Mouse (Mus musculus) liver, embryonic 15.5 days (tissue): ENCODE data around the gene Mcrs1. TPM values are rescaled to one million over a fixed set of nuclear protein-coding genes. Genes with fewer than 3 reads are reported as not detected.
"Not testable (repeated sequence)": the region's sequence is repeated elsewhere in the genome, so short reads cannot be mapped to it uniquely, and the experiment has no call there.

Experiments
- ATAC-seq: fragments of 200-750 bp; cut with Nextera tagmentation; 2 replicates; pipeline ENCODE4 v1.8.0; 2017; ENCODE audit warnings: moderate number of reproducible peaks, mild to moderate bottlenecking, moderate library complexity; ENCODE audit not compliant: insufficient read depth
- H3K27ac ChIP-seq: fragments of 300-500 bp; sonication (generic); replicated peaks from 2 replicates; pipeline ENCODE4 v1.5.1; 2015; ENCODE audit warnings: mild to moderate bottlenecking, inconsistent platforms
- H3K27me3 ChIP-seq: fragments of 300-500 bp; sonication (generic); 2 replicates; pipeline ENCODE4 v1.6.1; 2015; ENCODE audit warnings: mild to moderate bottlenecking, inconsistent platforms
- H3K36me3 ChIP-seq: fragments of 300-500 bp; sonication (generic); replicated peaks from 2 replicates; pipeline ENCODE4 v1.6.1; 2015; ENCODE audit warnings: moderate library complexity, mild to moderate bottlenecking, inconsistent platforms
- H3K4me1 ChIP-seq: fragments of 300-500 bp; sonication (generic); replicated peaks from 2 replicates; pipeline ENCODE4 v1.6.1; 2015; ENCODE audit warnings: inconsistent platforms
- H3K4me2 ChIP-seq: fragments of 300-500 bp; sonication (generic); 2 replicates; pipeline ENCODE4 v1.6.1; 2015; ENCODE audit warnings: moderate library complexity, mild to moderate bottlenecking, inconsistent platforms
- H3K4me3 ChIP-seq: fragments of 300-500 bp; sonication (generic); replicated peaks from 2 replicates; pipeline ENCODE4 v1.5.1; 2015; ENCODE audit warnings: mild to moderate bottlenecking, inconsistent platforms
- H3K9ac ChIP-seq: fragments of 300-500 bp; sonication (generic); 2 replicates; pipeline ENCODE4 v1.6.1; 2015; ENCODE audit warnings: moderate library complexity, mild to moderate bottlenecking, inconsistent platforms
- H3K9me3 ChIP-seq: fragments of 300-500 bp; sonication (generic); replicated peaks from 2 replicates; pipeline ENCODE4 v1.6.1; 2016; ENCODE audit warnings: inconsistent platforms
- WGBS: fragments of 180-500 bp; shearing (Covaris S2); methylation state at CpG from one replicate; pipeline ENCODE4 v1.1.7; 2015; ENCODE audit warnings: mixed read lengths; ENCODE audit not compliant: insufficient replicate concordance; 5-methylcytosine and 5-hydroxymethylcytosine counted together
- polyA plus RNA-seq: library from polyadenylated mRNA; unstranded; fragments of >200 nt; fragmentation: Nextera tagmentation; extraction: Ambion mirVana; gene quantifications from 2 replicates; pipeline ENCODE4 v1.2.1, GENCODE M21; 2015

The Mcrs1 gene
- polyA plus RNA-seq, 1 experiment from 2014 or later: 42.8 TPM

DNA sequence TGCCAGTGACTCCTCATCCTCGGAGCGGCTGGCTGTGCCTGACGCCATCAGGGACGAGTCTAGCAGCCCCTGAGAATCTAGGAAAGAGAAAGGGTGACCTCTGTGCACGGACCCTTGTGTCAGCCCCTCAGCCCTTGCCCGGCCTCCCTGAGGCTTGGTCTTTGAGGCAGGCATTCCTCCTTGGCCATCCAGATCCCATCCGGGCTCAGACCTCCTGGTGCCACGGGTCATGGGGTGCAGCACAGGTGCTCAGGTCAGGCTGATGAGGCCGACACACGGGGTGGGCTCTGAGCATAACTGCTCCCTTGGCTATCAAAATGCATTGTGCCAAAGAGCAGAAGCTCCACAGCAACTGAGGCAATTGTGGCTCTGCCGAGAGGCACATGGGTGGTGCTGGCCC, 1.8 kb downstream of the Mcrs1 start:
- no peak for ATAC-seq
- Histone ChIP-seq H3K9ac (no peak overlapping the region), H3K4me2 (no peak overlapping the region)

DNA sequence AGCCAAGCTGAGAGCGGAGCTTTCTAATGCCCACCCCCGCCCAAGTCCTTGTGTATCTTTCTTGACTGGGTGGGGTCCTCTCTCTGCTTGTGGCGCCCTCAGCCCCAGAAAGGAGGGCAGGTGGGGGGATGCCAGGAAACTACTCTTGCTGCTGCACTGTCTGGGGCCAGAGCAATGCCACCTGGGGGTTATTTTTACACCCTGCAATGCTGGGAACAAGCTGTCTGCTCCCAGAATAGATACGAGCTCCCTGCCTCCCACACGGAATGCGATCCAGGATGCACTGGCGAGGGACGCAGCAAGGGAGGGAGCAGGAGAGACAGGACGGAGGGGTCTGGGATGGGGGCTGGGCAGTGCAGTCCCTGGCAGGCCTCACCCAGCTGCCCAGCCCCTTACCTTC, 2.8 kb downstream of the Mcrs1 start:
- Histone ChIP-seq H3K27me3 (no peaks in the 10 kb centered on the region), H3K4me3 (no peak overlapping the region), H3K9ac (no peak overlapping the region), H3K4me2 (no peak overlapping the region), H3K36me3 (peaks cover 45% of the 10 kb centered on the region), H3K9me3 (no peaks in the 10 kb centered on the region), H3K27ac (no peak overlapping the region), H3K4me1 (peaks cover 21% of the 10 kb centered on the region)
- ATAC-seq: no peak
- 85% methylated on average over 9 of the region's 9 CpGs for WGBS

More for the DNA sequence above, 1.8 kb downstream of the Mcrs1 start:
- no peaks in the 10 kb centered on the region for H3K9me3 ChIP-seq
- H3K4me3 ChIP-seq: no peak overlapping the region
- H3K27ac ChIP-seq: no peak overlapping the region
- H3K36me3 ChIP-seq: peaks cover 35% of the 10 kb centered on the region
- H3K4me1 ChIP-seq: peaks cover 30% of the 10 kb centered on the region
- 82% methylated on average over 11 of the region's 11 CpGs for WGBS
- no peaks in the 10 kb centered on the region for H3K27me3 ChIP-seq

DNA sequence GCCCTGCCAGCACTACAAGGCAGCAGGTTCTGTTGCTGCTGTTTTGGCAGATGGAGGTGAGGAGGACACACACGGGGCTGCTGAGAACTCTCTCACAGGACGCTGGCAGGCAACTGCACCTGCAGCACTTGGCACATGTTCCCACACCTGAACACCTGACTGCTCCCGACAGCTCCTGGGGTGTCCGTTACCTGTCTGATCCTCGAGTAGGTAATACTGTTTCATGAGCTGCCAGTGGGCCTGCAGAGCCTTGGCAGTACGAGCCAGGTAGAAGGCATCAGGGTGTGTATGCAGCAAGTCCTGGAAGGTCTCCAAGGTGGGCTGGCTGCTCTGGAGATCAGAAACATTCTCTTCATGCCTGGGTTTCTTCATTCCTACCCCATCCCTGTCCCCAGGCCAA, 5.0 kb downstream of the Mcrs1 start:
- peaks cover 59% of the 10 kb centered on the region for H3K36me3 ChIP-seq
- WGBS: 83% methylated on average over 6 of the region's 6 CpGs

DNA sequence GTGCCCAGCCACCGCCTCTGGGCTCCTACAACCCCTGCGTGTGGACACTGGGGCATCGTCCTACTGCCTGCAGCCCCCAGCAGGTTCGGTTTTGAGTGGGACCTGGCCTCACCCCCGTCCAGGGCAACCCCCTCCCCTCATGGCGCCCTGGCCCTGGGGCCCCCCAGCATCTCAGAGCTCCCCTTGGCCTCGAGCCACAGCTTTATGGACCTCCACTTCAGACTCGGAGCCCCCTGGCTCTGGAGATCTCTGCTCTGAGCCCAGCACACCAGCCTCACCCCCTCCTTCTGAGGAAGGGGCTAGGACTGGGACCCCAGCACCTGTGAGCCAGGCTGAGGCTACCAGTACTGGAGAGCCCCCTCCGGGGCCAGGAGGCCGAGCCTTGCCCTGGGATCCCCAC, 9.7 kb downstream of the Mcrs1 start:
- Histone ChIP-seq H3K27ac (no peak overlapping the region), H3K36me3 (peaks cover 45% of the 10 kb centered on the region), H3K4me2 (no peak overlapping the region), H3K4me1 (no peaks in the 10 kb centered on the region), H3K9me3 (no peaks in the 10 kb centered on the region), H3K4me3 (no peak overlapping the region), H3K27me3 (no peaks in the 10 kb centered on the region), H3K9ac (no peak overlapping the region)
- WGBS: 79% methylated on average over 10 of the region's 10 CpGs
- ATAC-seq: no peak

More for the DNA sequence above, 5.0 kb downstream of the Mcrs1 start:
- not testable (repeated sequence) for H3K9ac ChIP-seq, H3K4me3 ChIP-seq, H3K9me3 ChIP-seq, H3K27me3 ChIP-seq, H3K27ac ChIP-seq, ATAC-seq, H3K4me2 ChIP-seq
- peaks cover 11% of the 10 kb centered on the region for H3K4me1 ChIP-seq

DNA sequence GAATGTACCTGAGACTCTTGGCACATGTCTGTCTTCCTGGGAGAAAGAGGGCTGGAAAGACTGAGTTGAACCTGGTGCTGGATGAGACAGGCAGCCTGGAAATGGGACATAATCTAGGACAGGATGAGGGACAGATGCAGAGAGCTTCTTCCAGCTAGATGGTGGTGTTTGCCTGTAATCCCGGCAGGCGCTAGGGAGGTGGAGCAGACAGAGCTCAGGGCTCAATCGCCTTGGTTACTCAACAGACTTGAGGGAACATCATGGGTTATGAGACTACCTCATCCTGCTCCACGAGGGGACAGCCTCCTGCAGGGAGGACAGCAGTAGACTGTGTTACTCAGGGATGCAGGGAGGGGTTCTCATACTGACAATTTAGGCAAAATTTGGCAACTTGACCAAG, 10.5 kb downstream of the Mcrs1 start:
- no peaks in the 10 kb centered on the region for H3K9me3 ChIP-seq
- 64% methylated on average over 4 of the region's 4 CpGs for WGBS
- no peak overlapping the region for H3K9ac ChIP-seq
- H3K36me3 ChIP-seq: peaks cover 38% of the 10 kb centered on the region
- H3K4me1 ChIP-seq: no peaks in the 10 kb centered on the region
- H3K4me3 ChIP-seq: no peak overlapping the region
- H3K27me3 ChIP-seq: no peaks in the 10 kb centered on the region
- H3K4me2 ChIP-seq: no peak overlapping the region
- ATAC-seq: no peak
- H3K27ac ChIP-seq: no peak overlapping the region

DNA sequence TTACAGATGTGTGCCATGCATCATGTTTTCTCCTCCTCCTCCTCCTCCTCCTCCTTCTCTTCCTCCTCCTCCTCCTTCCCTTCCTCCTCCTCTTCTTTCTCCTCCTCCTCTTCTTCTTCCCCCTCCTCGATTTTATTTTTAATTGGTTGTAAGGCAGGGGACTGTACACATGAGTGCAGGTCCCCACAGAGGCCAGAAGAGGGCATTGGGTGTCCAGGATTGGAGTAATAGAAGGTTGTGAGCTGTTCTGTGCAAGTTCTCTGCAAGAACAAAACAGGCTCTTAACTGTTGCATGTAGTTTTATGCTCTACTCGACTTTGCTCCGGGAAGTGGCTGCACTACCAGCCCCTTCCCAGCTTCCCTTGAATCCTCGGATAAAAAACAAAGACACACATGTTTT, 11.6 kb downstream of the Mcrs1 start:
- Histone ChIP-seq H3K27ac (no peak overlapping the region), H3K4me2 (no peak overlapping the region), H3K27me3 (0 out of 2 replicates have a peak, but pooled peaks cover 4% of the 10 kb centered on the region), H3K36me3 (peaks cover 26% of the 10 kb centered on the region), H3K9me3 (no peaks in the 10 kb centered on the region), H3K4me3 (no peak overlapping the region), H3K9ac (no peak overlapping the region), H3K4me1 (no peaks in the 10 kb centered on the region)
- no peak for ATAC-seq
- WGBS: 50% methylated on average over 4 of the region's 4 CpGs

DNA sequence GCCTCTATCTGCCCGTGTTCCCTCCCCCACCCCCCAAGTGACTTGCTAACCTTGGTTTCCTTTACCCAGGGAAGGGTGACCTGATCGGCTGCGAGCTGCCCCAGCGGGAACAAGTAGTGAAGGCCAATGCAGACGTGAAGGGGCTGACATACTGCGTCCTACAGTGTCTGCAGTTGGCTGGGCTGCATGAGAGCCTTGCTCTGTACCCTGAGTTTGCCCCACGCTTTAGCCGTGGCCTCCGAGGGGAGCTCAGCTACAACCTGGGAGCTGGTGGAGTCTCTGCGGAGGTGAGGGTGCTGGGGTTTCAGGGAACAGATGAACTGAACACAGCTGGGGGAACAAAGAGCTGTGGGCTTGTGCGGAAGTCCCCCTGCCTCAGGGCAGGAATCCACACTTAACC, 13.8 kb downstream of the Mcrs1 start:
- Histone ChIP-seq H3K9me3 (no peaks in the 10 kb centered on the region), H3K36me3 (peaks cover 5% of the 10 kb centered on the region; the same call in 1 of the 2 replicates), H3K27ac (no peak overlapping the region), H3K4me1 (peaks cover 3% of the 10 kb centered on the region; the same call in 1 of the 2 replicates), H3K4me2 (no peak overlapping the region), H3K27me3 (peaks cover 22% of the 10 kb centered on the region), H3K9ac (no peak overlapping the region), H3K4me3 (no peak overlapping the region)
- ATAC-seq: no peak
- WGBS: 52% methylated on average over 11 of the region's 11 CpGs

DNA sequence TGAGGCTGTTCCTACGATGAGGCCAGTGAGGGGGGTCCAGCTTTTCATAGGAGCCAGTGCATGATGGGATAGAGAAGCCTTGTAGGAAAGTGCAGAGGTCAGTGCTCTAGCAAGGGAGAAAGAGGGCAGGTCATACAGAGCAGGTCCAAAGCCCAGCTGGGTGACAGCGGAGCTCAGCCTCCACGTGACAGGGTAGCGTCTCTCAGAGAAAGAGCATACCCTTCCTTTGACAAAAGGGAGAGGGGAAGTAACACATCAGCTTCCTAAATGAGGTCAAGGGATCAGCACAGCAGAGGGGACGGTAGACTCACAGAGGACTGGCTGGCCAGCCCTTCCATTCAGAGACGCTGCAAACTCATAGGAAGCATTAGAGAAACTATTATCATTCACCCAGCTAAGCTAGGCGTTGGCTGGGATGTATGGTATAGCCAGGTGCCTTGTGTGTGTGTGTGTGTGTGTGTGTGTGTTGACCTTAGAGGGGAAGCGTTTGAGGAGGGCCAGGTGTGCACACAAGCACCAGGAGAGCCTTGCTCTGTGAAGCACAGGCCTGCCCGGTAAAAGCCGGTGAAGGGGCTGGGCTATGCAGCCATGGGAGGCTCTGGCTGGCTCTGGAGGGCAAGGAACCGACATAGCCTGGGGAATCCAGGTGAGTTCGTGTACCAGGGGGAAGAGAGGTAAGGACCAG, 17.3 kb downstream of the Mcrs1 start:
- Histone ChIP-seq H3K4me3 (no peak overlapping the region), H3K9ac (no peak overlapping the region), H3K36me3 (no peaks in the 10 kb centered on the region), H3K27me3 (peaks cover 56% of the 10 kb centered on the region), H3K9me3 (no peaks in the 10 kb centered on the region), H3K27ac (no peak overlapping the region), H3K4me1 (peaks cover 3% of the 10 kb centered on the region; the same call in 1 of the 2 replicates), H3K4me2 (no peak overlapping the region)
- 50% methylated on average over 12 of the region's 12 CpGs for WGBS
- peak; percentile 26; the same call in 1 of the 2 replicates for ATAC-seq

DNA sequence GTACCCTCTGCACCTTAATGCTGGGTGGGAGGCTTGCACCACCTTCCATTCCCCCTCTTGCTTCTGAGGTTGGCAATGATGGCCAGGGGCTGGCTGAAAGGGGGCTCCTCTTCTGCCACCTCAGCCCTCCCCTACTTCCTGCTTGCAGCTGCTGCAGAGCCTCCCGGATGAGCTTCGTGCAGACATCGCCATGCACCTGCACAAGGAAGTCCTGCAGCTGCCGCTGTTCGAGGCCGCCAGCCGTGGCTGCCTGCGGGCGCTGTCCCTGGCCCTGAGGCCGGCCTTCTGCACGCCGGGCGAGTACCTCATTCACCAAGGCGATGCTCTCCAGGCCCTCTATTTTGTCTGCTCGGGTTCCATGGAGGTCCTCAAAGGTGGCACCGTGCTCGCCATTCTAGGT, 18.0 kb downstream of the Mcrs1 start:
- Histone ChIP-seq H3K4me3 (no peak overlapping the region), H3K36me3 (no peaks in the 10 kb centered on the region), H3K27me3 (peaks cover 64% of the 10 kb centered on the region), H3K27ac (no peak overlapping the region), H3K4me1 (peaks cover 3% of the 10 kb centered on the region; the same call in 1 of the 2 replicates), H3K9ac (no peak overlapping the region), H3K9me3 (no peaks in the 10 kb centered on the region), H3K4me2 (no peak overlapping the region)
- 43% methylated on average over 17 of the region's 17 CpGs for WGBS
- ATAC-seq: no peak

DNA sequence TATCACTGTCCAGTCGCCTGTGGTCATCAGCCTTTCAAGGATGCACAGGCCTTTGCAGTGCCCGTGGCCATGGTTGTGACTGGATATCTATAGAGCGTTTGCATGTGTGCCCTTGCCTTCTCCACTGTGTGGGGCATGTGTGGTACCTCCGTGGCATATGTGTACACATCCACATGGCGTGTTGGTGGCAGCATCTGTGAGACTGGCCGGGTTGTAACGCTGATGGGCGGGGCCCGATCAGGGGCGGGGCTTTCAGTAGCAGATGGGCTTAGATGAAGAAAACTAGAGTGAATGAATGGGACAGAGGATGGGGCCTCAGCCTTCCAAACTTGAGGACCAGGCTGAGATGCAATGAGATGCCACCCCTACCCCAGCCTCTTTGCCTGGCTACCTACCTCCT, 19.8 kb downstream of the Mcrs1 start:
- Histone ChIP-seq H3K4me1 (peaks cover 3% of the 10 kb centered on the region; the same call in 1 of the 2 replicates), H3K27ac (no peak overlapping the region), H3K4me3 (no peak overlapping the region), H3K36me3 (no peaks in the 10 kb centered on the region), H3K4me2 (no peak overlapping the region), H3K9me3 (no peaks in the 10 kb centered on the region), H3K9ac (no peak overlapping the region), H3K27me3 (peaks cover 81% of the 10 kb centered on the region)
- WGBS: 45% methylated on average over 10 of the region's 10 CpGs
- no peak for ATAC-seq

DNA sequence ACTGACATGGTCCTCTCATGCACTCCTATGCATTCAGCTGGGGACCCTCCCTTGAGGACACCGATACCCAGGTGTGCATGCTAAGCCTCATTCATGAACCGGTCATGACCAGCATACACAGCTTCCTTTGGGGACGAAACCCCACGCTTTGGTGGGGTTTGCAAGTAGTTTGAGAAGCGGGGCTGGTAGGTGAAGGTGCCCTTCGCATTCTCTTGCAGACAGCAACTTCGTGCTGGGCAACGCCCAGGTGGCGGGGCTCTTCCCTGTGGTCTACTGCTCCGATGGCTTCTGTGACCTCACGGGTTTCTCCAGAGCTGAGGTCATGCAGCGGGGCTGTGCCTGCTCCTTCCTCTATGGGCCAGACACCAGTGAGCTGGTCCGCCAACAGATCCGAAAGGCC, 25.7 kb downstream of the Mcrs1 start:
- no peak for ATAC-seq

More for the DNA sequence above, 25.7 kb downstream of the Mcrs1 start:
- WGBS: 17% methylated on average over 14 of the region's 14 CpGs
- no peak overlapping the region for H3K9ac ChIP-seq
- no peak overlapping the region for H3K4me2 ChIP-seq
- peaks cover 24% of the 10 kb centered on the region for H3K4me1 ChIP-seq
- H3K36me3 ChIP-seq: no peaks in the 10 kb centered on the region
- no peaks in the 10 kb centered on the region for H3K9me3 ChIP-seq
- no peak overlapping the region for H3K27ac ChIP-seq
- peaks cover 99% of the 10 kb centered on the region for H3K27me3 ChIP-seq
- H3K4me3 ChIP-seq: no peak overlapping the region
